Mouse (Mus musculus) hindbrain, postnatal 0 days (tissue): ENCODE data around the gene Tmem141. TPM values are rescaled to one million over a fixed set of nuclear protein-coding genes. Genes with fewer than 3 reads are reported as not detected.
A peak's percentile ranks its signal among the peaks of the same experiment; 100 is the strongest.

ENCODE experiments used
- ATAC-seq: fragments of 200-750 bp; cut with Nextera tagmentation; 2 replicates; pipeline ENCODE4 v1.8.0; 2017; ENCODE audit warnings: mild to moderate bottlenecking, moderate TSS enrichment, moderate library complexity
- DNase-seq: peaks from one replicate; pipeline ENCODE4 v3.0.0-alpha.2; 2015; ENCODE audit warnings: low spot score
- H3K27ac ChIP-seq: fragments of 300-500 bp; sonication (generic); 2 replicates; pipeline ENCODE4 v1.5.1; 2014; ENCODE audit warnings: mild to moderate bottlenecking
- H3K27me3 ChIP-seq: fragments of 300-500 bp; sonication (generic); 2 replicates; pipeline ENCODE4 v1.6.1; 2014; ENCODE audit warnings: low read length, mixed read lengths; ENCODE audit not compliant: insufficient read depth
- H3K36me3 ChIP-seq: fragments of 300-500 bp; sonication (generic); 2 replicates; pipeline ENCODE4 v1.6.1; 2014; ENCODE audit warnings: low read length, mixed read lengths; ENCODE audit not compliant: insufficient read depth
- H3K4me1 ChIP-seq: fragments of 300-500 bp; sonication (generic); 2 replicates; pipeline ENCODE4 v1.6.1; 2014; ENCODE audit warnings: antibody characterized with exemption, low read length, mixed read lengths; ENCODE audit not compliant: insufficient read depth
- H3K4me2 ChIP-seq: fragments of 300-500 bp; sonication (generic); 2 replicates; pipeline ENCODE4 v1.6.1; 2014; ENCODE audit warnings: low read depth, mild to moderate bottlenecking, low read length, moderate library complexity, mixed read lengths
- H3K4me3 ChIP-seq: fragments of 300-500 bp; sonication (generic); 2 replicates; pipeline ENCODE4 v1.5.1; 2014; ENCODE audit warnings: low read length
- H3K9ac ChIP-seq: fragments of 300-500 bp; sonication (generic); replicated peaks from 2 replicates; pipeline ENCODE4 v1.6.1; 2014; ENCODE audit warnings: mild to moderate bottlenecking, low read length, moderate library complexity, mixed read lengths
- H3K9me3 ChIP-seq: fragments of 300-500 bp; sonication (generic); 2 replicates; pipeline ENCODE4 v1.6.1; 2016; ENCODE audit warnings: low read length, mixed read lengths
- CTCF ChIP-seq: IDR thresholded peaks from 2 replicates; pipeline ENCODE4 v1.5.1; 2016; ENCODE audit warnings: antibody characterized with exemption, control low read depth, low read depth
- WGBS: fragments of 180-500 bp; shearing (Covaris S2); extraction: QIAGEN DNeasy Blood & Tissue Kit; methylation state at CpG from one replicate; pipeline ENCODE4 v1.1.7; 2014; 5-methylcytosine and 5-hydroxymethylcytosine counted together
- polyA plus RNA-seq: library from polyadenylated mRNA; unstranded; fragments of >200 nt; fragmentation: Nextera tagmentation; extraction: Ambion mirVana; gene quantifications from 2 replicates; pipeline ENCODE4 v1.2.1, GENCODE M21; 2015
- total RNA-seq: library from RNA; depleted of rRNA; stranded (reverse); fragments of >200 nt; gene quantifications from 2 replicates; pipeline ENCODE4 v1.2.3, GENCODE M21; 2014

Tmem141 gene
- total and polyA plus RNA-seq, 2 experiments from 2014 or later, result 52.0 to 59.8 TPM

DNA sequence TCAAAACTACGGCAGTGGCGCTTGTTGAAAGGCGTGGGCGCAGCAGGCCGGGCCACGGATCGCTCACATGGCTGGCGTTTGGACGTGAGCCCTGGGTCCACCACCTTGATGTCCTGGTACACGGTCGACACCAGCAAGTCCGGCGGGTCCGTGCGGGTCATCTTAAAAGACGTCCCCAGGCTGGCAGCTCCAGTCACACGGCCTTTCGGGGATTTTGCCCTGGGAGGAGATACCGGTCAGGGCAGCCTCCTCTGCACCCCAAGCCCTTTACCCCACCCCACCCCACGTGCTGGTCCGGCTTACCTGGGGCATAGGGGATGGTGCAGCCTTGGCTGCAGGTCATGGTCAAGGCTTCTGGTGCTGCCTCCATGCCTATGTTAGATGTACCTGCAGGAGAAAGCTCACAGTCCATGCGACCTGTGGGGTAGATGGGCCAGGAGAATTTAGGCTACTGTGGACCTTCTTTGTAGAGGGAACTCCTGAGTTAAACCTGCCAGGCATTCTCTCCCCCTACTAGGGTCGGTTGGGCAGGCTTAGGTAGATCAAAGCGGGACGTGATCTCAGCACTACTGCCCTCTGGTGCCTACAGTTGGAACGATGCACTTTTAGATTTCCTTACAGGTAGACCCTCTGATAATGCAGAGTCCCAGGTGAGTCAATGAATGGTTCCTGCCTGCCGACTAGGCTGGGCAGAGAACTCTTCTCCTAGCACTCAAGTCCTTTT lies 41.9 kb downstream of the Tmem141 start:
- Histone ChIP-seq H3K9me3 (no peaks in the 10 kb centered on the region), H3K4me2 (peak overlapping the region; percentile 82), H3K36me3 (peaks cover 17% of the 10 kb centered on the region; the same call in 1 of the 2 replicates), H3K27me3 (peaks cover 38% of the 10 kb centered on the region), H3K4me3 (peak overlapping the region; percentile 48), H3K27ac (no peak overlapping the region), H3K9ac (no peak overlapping the region), H3K4me1 (peaks cover 37% of the 10 kb centered on the region)
- no peak for ATAC-seq
- peak; percentile 73 for TF ChIP-seq CTCF
- peak; percentile 83 for DNase-seq
- 17% methylated on average over 27 of the region's 27 CpGs for WGBS

DNA sequence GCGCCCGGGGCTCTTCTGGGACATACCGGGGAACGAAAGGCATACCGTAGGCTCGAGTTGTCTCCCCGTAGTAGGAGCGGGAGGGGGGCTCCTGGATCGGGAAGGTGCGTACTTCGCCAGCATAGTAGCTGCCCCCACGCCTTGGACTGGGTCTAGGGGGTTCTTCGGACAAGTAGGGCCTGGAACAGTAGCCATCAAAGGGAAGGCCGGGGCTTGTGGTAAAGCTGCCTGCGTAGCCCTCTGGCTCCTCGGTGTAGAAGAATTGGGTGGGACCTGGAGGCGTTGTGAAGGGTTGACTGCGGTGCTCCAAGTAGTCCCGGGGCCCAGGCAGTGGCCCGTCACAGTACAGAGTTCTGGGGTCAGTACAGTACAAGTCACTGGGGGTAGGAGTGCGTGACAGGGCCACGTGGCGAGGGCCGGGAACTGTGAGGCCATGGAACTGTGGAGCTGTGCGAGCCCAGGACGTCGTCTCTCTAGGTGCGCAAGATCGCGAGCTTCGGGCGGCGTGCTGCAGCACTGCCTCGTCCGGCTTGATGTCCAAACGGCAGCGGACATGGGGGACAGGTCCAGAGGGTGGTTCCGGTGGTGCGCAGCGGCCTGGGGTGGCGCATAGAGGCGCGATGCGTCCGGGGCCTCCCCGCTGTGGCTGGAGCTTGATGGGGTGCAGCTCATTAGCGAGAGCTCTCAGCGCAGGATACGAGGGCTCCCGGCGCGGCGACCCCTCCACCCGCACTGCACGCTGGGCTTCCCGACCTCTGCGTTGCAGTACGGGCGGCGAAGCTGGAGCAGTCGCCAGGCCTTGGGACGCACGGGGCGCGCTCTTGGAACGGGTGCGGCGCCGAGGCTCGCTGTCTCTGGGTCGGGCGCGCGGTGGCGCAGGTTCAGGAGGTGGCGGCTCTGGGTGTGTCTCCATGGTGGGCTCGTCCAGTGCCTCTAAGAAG lies 42.7 kb downstream of the Tmem141 start:
- WGBS, result 19% methylated on average over 77 of the region's 77 CpGs
- Histone ChIP-seq H3K9me3 (no peaks in the 10 kb centered on the region), H3K4me3 (peak overlapping the region; percentile 19), H3K4me1 (peaks cover 37% of the 10 kb centered on the region), H3K36me3 (peaks cover 9% of the 10 kb centered on the region; the same call in 1 of the 2 replicates), H3K9ac (no peak overlapping the region), H3K27me3 (peaks cover 38% of the 10 kb centered on the region), H3K27ac (no peak overlapping the region), H3K4me2 (peak overlapping the region; percentile 82)
- ATAC-seq, result no peak
- TF ChIP-seq CTCF, result no peak
- DNase-seq, result no peak

DNA sequence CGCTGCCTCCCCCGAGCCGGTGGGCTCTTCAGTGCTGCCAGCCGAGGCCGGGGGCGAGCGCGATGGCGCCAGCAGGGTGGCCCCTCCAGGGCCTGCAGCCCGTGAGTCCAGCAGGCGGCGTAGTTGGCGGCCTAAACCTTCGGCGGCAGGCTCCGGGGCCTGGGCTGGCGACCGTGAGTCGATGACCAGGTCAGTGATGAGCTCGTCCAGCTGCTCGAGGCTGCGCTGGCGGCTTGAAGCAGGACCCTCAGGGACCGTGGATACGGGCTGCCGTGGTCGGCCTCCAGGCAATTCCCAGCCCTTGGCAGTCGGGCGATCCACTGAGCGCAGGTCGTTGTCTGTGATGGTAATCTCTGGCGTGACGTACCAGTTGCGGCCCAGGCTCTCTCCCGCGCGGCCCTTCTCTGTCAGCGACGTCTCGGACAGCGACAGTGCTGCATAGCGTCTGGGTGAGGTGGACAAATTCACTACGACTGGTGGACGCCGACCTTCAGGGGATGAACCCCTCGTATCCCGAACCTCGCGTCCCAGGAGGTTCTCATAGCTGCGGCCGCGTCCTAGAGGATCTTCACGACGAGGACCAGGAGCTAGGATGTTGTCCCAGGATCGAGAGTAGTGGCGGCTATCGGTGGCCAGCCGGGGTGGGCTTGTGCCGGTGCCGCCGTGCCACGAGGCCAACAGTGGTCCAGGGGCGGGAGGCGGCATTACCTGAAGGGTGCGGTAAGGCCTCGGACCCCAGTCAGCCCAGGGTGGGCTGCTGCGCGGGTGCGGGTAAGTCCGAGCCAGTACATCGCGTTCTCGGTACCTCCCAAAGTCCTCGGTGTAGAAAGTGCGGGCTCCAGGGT lies 43.6 kb downstream of the Tmem141 start:
- peak; percentile 22 for DNase-seq

DNA sequence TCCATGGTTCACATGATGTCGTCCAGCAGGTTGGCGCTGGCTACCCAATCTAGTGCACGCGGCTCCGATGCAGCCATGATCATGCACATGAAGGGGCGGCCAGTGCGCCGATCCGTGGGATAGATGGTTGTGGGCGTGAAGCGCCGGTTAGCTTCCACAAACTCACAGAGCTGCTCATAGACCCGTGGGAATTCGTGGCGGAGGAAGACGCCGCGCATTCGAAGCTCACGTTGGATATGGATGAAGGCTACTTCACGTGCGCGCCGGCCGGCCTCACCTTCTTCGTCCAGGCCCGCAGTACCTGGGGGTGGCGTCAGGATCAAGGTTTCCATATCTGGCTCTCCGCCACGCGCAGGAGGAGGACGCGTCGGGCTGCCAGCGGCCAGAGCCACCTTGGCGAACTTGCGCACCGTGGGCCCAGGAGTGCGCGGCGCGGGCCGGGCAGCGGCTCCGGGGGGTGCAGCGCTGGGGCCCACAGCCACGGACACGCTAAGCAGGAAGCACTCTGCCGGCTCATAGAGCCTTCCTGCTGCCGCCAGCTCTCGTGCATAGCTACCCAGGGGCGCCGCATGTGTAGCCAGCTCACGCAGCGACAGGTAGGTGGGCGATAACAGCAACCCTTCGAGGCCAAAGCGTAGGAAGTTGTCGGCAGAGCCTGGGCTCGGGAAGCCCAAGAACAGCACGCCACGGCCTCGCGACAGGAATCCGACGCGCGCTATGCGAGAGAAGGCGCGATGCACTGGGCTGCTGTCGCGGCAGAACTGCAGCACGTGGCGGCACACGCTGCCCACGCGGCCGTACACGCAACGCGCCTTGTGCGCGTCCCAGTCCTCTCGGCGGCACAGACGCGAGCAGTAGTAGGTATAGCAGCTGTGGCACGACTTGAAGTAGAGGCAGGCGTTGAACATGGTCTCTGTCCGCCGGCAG lies 44.6 kb downstream of the Tmem141 start:
- peaks cover 38% of the 10 kb centered on the region for H3K27me3 ChIP-seq

More for the DNA sequence above, 43.6 kb downstream of the Tmem141 start:
- H3K27me3 ChIP-seq, result peaks cover 38% of the 10 kb centered on the region
- no peak overlapping the region for H3K4me3 ChIP-seq
- no peak for ATAC-seq
- WGBS, result 21% methylated on average over 75 of the region's 75 CpGs
- no peak overlapping the region for H3K27ac ChIP-seq
- H3K4me2 ChIP-seq, result peak overlapping the region; percentile 11; the same call in 1 of the 2 replicates
- peaks cover 45% of the 10 kb centered on the region for H3K4me1 ChIP-seq
- H3K36me3 ChIP-seq, result peaks cover 9% of the 10 kb centered on the region; the same call in 1 of the 2 replicates
- TF ChIP-seq CTCF, result peak; percentile 26; the same call in 1 of the 2 replicates
- no peaks in the 10 kb centered on the region for H3K9me3 ChIP-seq
- H3K9ac ChIP-seq, result no peak overlapping the region

DNA sequence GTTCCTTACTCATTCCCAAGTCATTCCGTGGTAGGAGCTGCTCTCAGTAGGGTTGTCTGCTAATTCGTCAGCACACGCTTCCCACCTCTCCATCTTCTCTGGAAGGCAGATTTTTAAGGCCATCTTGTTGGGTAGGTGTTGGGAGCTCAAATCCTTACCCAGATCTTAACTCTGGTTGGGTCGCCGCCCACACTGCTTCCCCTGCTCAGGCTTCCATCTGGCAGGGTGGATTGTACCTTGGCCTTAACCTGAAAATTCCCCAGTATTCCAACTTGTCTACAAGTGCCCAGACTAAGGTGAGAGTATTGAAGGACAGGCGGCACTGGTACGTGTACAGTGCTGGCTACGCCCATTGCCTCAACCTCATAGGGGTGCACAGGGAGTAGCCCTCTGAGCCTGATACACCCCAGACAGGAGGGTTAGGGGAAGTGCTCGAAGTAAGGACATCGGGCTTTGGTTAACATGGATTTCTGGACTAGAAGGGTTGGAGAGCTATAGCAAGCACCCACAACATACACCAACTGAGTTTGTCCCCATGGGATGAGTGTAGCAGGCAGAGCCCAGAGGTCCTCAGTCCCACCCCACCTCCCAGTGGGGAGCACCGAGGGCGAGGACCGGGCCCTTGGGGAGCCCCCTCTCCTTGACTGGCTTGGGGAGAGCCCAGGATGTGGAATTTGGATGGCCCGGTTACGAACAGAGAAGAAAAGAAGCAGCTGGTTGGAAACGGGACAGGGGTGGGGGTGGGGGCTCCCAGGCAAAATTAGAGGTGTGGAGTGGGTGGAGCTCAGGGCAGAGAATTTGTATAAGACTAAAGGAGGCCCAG lies 45.6 kb downstream of the Tmem141 start:
- Histone ChIP-seq H3K4me1 (peaks cover 32% of the 10 kb centered on the region), H3K9ac (peak overlapping the region; percentile 48; the same call in 1 of the 2 replicates), H3K9me3 (no peaks in the 10 kb centered on the region), H3K27ac (0 out of 2 replicates have a peak overlapping the region, but pooled peaks have one; percentile 86), H3K4me3 (no peak overlapping the region), H3K27me3 (peaks cover 38% of the 10 kb centered on the region), H3K4me2 (peak overlapping the region; percentile 92), H3K36me3 (peaks cover 9% of the 10 kb centered on the region; the same call in 1 of the 2 replicates)
- no peak for DNase-seq
- no peak for TF ChIP-seq CTCF
- 71% methylated on average over 16 of the region's 16 CpGs for WGBS
- no peak for ATAC-seq

More for the DNA sequence above, 44.6 kb downstream of the Tmem141 start:
- DNase-seq (no peak), ATAC-seq (no peak)
- peaks cover 9% of the 10 kb centered on the region; the same call in 1 of the 2 replicates for H3K36me3 ChIP-seq
- TF ChIP-seq CTCF, result no peak
- no peak overlapping the region; the same call in 1 of the 2 replicates for H3K9ac ChIP-seq
- H3K4me1 ChIP-seq, result peaks cover 39% of the 10 kb centered on the region
- no peaks in the 10 kb centered on the region for H3K9me3 ChIP-seq
- 25% methylated on average over 92 of the region's 92 CpGs for WGBS
- H3K4me3 ChIP-seq, result peak overlapping the region; percentile 1; the same call in 1 of the 2 replicates
- H3K4me2 ChIP-seq, result 0 out of 2 replicates have a peak overlapping the region, but pooled peaks have one; percentile 11
- H3K27ac ChIP-seq, result no peak overlapping the region
